Mouse (Mus musculus) heart, postnatal 0 days (tissue): ENCODE results near the gene Ufc1.

Experiments
- CTCF ChIP-seq: IDR thresholded peaks from 2 replicates; pipeline ENCODE4 v1.5.1; 2016; ENCODE audit warnings: antibody characterized with exemption, control low read depth, low read depth
- EP300 ChIP-seq: IDR thresholded peaks from 2 replicates; pipeline ENCODE4 v1.6.1; 2016; ENCODE audit warnings: antibody characterized with exemption, low read depth

- no peak for TF ChIP-seq CTCF
- no peak for TF ChIP-seq EP300
Measured at GRCm38 (mm10) chr1:171280916-171281527, 13.8 kb downstream of the Ufc1 start, which contains the start of gene Ppox.
